Mouse (Mus musculus) limb, embryonic 13.5 days (tissue): ENCODE measurements at regions not wholly inside any gene's neighbourhood (a gene's known extent, or its start where the extent isn't known, plus 50 kb on each side); places are given as distances from the start of the nearest gene placed in this dataset.
"Not testable (repeated sequence)": the region's sequence is repeated elsewhere in the genome, so short reads cannot be mapped to it uniquely, and the experiment has no call there.

Experiments used
- ATAC-seq: fragments of 200-750 bp; cut with Nextera tagmentation; 2 replicates; pipeline ENCODE4 v1.8.0; 2017; ENCODE audit warnings: low read depth, moderate number of reproducible peaks, moderate TSS enrichment; ENCODE audit not compliant: low FRiP score
- H3K27ac ChIP-seq: fragments of 300-500 bp; sonication (generic); 2 replicates; pipeline ENCODE4 v1.5.1; 2015; ENCODE audit warnings: inconsistent platforms, mild to moderate bottlenecking, moderate library complexity
- H3K27me3 ChIP-seq: fragments of 300-500 bp; sonication (generic); 2 replicates; pipeline ENCODE4 v1.6.1; 2015; ENCODE audit warnings: mild to moderate bottlenecking, inconsistent platforms
- H3K36me3 ChIP-seq: fragments of 300-500 bp; sonication (generic); 2 replicates; pipeline ENCODE4 v1.6.1; 2015; ENCODE audit warnings: inconsistent platforms, mild to moderate bottlenecking, moderate library complexity
- H3K4me1 ChIP-seq: fragments of 300-500 bp; sonication (generic); 2 replicates; pipeline ENCODE4 v1.6.1; 2015; ENCODE audit warnings: inconsistent platforms
- H3K4me2 ChIP-seq: fragments of 300-500 bp; sonication (generic); replicated peaks from 2 replicates; pipeline ENCODE4 v1.6.1; 2015; ENCODE audit warnings: inconsistent platforms, mild to moderate bottlenecking, moderate library complexity
- H3K4me3 ChIP-seq: fragments of 300-500 bp; sonication (generic); 2 replicates; pipeline ENCODE4 v1.5.1; 2015; ENCODE audit warnings: moderate library complexity, mild to moderate bottlenecking, inconsistent platforms
- H3K9ac ChIP-seq: fragments of 300-500 bp; sonication (generic); 2 replicates; pipeline ENCODE4 v1.6.1; 2015; ENCODE audit warnings: mild to moderate bottlenecking, inconsistent platforms
- H3K9me3 ChIP-seq: fragments of 300-500 bp; sonication (generic); 2 replicates; pipeline ENCODE4 v1.6.1; 2016; ENCODE audit warnings: inconsistent platforms
- WGBS: fragments of 180-500 bp; shearing (Covaris S2); methylation state at CpG from one replicate; pipeline ENCODE4 v1.1.7; 2015; 5-methylcytosine and 5-hydroxymethylcytosine counted together

DNA sequence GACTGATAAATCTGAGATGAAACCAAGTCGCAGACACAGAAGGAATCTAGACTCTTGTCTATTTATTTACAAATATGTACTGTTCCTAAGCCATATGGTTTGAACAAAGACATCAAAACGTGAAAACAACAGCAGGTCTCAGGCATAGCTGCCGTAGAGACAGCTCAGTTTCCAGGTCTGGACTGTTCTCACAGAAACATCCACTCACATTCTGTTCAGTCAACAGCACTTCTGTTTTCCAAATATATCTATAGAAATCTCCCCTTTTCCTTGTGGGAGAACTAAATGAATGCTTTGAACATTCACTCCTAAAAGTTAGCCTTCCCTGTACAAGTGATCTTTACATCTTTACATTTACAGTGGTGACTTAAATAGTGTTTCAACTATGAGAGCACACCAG lies 156.8 kb upstream of the Slc13a1 start:
- no peak overlapping the region for H3K27ac ChIP-seq
- no peak overlapping the region for H3K4me3 ChIP-seq
- no peaks in the 10 kb centered on the region for H3K36me3 ChIP-seq
- no peak; the same call in 1 of the 2 replicates for ATAC-seq
- 65% methylated on average over 3 of the region's 3 CpGs for WGBS
- H3K9ac ChIP-seq = no peak overlapping the region
- H3K4me2 ChIP-seq = no peak overlapping the region
- no peaks in the 10 kb centered on the region for H3K27me3 ChIP-seq
- H3K4me1 ChIP-seq = peaks cover 3% of the 10 kb centered on the region; the same call in 1 of the 2 replicates
- no peaks in the 10 kb centered on the region for H3K9me3 ChIP-seq

GRCm38 (mm10) chr6:24322371-24322770 lies 154.5 kb upstream of the Slc13a1 start:
- no peak overlapping the region for H3K4me2 ChIP-seq
- H3K27me3 ChIP-seq = no peaks in the 10 kb centered on the region
- WGBS = 70% methylated on average over 3 of the region's 3 CpGs
- no peak overlapping the region for H3K9ac ChIP-seq
- no peaks in the 10 kb centered on the region for H3K36me3 ChIP-seq
- H3K9me3 ChIP-seq = no peaks in the 10 kb centered on the region
- ATAC-seq = no peak
- no peak overlapping the region for H3K4me3 ChIP-seq
- H3K27ac ChIP-seq = no peak overlapping the region
- peaks cover 3% of the 10 kb centered on the region; the same call in 1 of the 2 replicates for H3K4me1 ChIP-seq

- H3K4me3 ChIP-seq = no peak overlapping the region
- H3K27me3 ChIP-seq = no peaks in the 10 kb centered on the region
- no peaks in the 10 kb centered on the region for H3K36me3 ChIP-seq
- no peak for ATAC-seq
- H3K9me3 ChIP-seq = no peaks in the 10 kb centered on the region
- no peak overlapping the region for H3K27ac ChIP-seq
- no peak overlapping the region for H3K9ac ChIP-seq
- 75% methylated on average over 2 of the region's 2 CpGs for WGBS
- H3K4me1 ChIP-seq = no peaks in the 10 kb centered on the region
- H3K4me2 ChIP-seq = no peak overlapping the region
These were observed 151.0 kb upstream of the Slc13a1 start for GRCm38 (mm10) chr6:24318862-24319261.

- Histone ChIP-seq H3K4me3 (no peak overlapping the region), H3K27me3 (no peaks in the 10 kb centered on the region), H3K36me3 (no peaks in the 10 kb centered on the region), H3K9ac (no peak overlapping the region), H3K9me3 (no peaks in the 10 kb centered on the region), H3K4me1 (no peaks in the 10 kb centered on the region), H3K4me2 (no peak overlapping the region), H3K27ac (no peak overlapping the region)
- no peak for ATAC-seq
- WGBS = 85% methylated on average over 2 of the region's 2 CpGs
These were observed 142.8 kb upstream of the Slc13a1 start for GRCm38 (mm10) chr6:24310675-24311074.

GRCm38 (mm10) chr6:24309810-24310209 lies 141.9 kb upstream of the Slc13a1 start:
- Histone ChIP-seq H3K4me2 (no peak overlapping the region), H3K36me3 (no peaks in the 10 kb centered on the region), H3K4me3 (no peak overlapping the region), H3K4me1 (no peaks in the 10 kb centered on the region), H3K9me3 (no peaks in the 10 kb centered on the region), H3K27ac (no peak overlapping the region), H3K27me3 (no peaks in the 10 kb centered on the region), H3K9ac (no peak overlapping the region)
- ATAC-seq = no peak
- WGBS = 95% methylated on average over 1 of the region's 1 CpGs

GRCm38 (mm10) chr6:24301681-24302080 lies 133.8 kb upstream of the Slc13a1 start:
- ATAC-seq = no peak
- no peaks in the 10 kb centered on the region for H3K27me3 ChIP-seq
- WGBS = 71% methylated on average over 4 of the region's 4 CpGs

DNA sequence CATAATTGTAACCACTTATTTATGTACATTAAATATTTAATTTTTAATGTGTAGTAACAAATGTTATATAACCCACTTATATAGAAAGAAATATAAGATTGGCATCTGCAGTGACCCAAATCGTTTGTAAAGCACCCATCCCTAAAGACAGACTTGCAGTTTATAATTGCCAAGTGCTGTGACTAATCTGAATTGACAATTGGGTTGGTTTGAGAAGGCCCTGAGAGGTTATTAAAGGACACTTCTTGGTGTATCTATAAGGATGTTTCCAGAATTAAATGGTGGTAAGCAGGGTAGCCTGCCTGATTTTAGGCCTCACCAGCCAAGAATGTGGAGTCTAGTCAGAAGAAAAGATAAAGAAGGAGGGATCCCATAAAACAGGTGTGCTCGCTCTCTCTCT lies 133.3 kb upstream of the Slc13a1 start:
- no peaks in the 10 kb centered on the region for H3K4me1 ChIP-seq
- no peaks in the 10 kb centered on the region for H3K36me3 ChIP-seq
- no peak for ATAC-seq
- H3K4me3 ChIP-seq = no peak overlapping the region
- no peak overlapping the region for H3K9ac ChIP-seq
- no peak overlapping the region for H3K27ac ChIP-seq
- no peak overlapping the region for H3K4me2 ChIP-seq
- no peaks in the 10 kb centered on the region for H3K27me3 ChIP-seq
- WGBS = 78% methylated on average over 2 of the region's 2 CpGs
- H3K9me3 ChIP-seq = no peaks in the 10 kb centered on the region

More at GRCm38 (mm10) chr6:24301681-24302080, 133.8 kb upstream of the Slc13a1 start:
- no peak overlapping the region for H3K9ac ChIP-seq
- no peaks in the 10 kb centered on the region for H3K9me3 ChIP-seq
- H3K4me1 ChIP-seq = no peaks in the 10 kb centered on the region
- H3K36me3 ChIP-seq = no peaks in the 10 kb centered on the region
- no peak overlapping the region for H3K27ac ChIP-seq
- no peak overlapping the region for H3K4me2 ChIP-seq
- no peak overlapping the region for H3K4me3 ChIP-seq

DNA sequence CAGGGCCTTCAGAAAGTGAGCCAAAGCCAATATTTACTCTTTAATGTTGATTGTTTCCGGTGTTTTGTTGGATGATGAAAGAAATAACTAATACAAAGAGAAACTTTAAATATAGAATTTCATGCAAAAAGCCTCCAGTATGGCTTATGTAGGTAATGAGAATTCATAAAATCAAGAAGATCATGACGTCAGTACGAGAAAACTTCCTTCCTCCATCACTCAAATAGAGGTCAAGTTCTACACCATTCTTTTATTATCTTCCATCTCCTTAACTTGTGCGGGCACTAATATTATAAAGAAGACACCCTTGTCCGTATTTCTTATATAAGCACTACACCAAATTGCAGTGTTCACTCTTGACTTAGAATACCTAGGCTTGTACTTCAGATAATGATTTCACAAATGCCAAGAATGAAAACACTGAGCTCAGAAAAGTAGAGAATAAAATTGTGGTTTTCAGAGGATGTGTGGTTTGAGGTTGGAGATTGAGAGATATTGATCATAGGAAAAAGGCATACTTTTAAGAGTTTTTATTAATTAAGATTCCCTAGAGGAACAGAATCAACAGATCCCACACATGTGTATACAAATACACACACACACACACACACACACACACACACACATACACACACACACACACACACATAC lies 130.8 kb upstream of the Slc13a1 start:
- 88% methylated on average over 5 of the region's 5 CpGs for WGBS
- no peak overlapping the region for H3K4me3 ChIP-seq
- no peak overlapping the region for H3K9ac ChIP-seq
- no peak overlapping the region for H3K27ac ChIP-seq
- no peaks in the 10 kb centered on the region for H3K36me3 ChIP-seq
- H3K4me2 ChIP-seq = no peak overlapping the region
- H3K4me1 ChIP-seq = no peaks in the 10 kb centered on the region
- ATAC-seq = no peak
- no peaks in the 10 kb centered on the region for H3K27me3 ChIP-seq
- H3K9me3 ChIP-seq = no peaks in the 10 kb centered on the region

DNA sequence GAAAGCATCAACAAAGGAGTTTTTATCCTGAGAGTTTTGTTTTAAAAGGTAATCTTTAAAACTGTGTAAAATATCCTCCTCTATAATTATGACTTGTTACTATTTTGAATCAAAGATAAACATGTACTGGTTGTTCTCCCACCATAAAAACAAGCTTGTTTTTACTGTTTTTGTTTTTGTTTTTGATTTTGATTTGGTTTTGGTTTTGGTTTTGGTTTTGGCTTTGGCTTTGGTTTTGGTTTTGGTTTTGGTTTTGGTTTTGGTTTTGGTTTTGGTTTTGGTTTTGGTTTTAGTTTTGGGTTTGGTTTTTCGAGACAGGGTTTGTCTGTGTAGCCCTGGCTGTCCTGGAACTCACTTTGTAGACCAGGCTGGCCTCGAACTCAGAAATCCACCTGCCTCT lies 120.9 kb upstream of the Slc13a1 start:
- not testable (repeated sequence) for H3K4me1 ChIP-seq, H3K4me3 ChIP-seq, H3K9ac ChIP-seq, H3K27ac ChIP-seq, H3K4me2 ChIP-seq, H3K27me3 ChIP-seq, H3K9me3 ChIP-seq, ATAC-seq, H3K36me3 ChIP-seq
- WGBS = 78% methylated on average over 2 of the region's 2 CpGs

DNA sequence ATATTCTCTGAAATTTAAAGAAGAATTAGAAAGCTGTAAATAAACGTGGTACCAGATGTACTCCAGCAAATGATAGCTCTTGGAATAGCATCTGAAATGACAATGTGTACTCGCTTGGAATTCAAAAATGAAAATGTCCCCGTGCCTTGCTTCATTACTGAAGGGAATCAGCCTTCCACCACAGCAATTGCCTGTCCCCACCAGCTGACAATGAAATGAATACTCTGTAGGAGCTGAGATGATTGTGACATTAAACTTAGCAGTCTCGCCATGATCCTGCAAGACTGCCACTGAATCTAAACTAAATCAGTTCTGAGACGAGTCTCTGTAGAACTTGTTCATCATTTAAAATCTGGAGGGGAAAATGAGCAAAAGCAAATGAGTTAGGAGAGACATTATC lies 104.9 kb upstream of the Slc13a1 start:
- no peak overlapping the region for H3K9ac ChIP-seq
- H3K36me3 ChIP-seq = no peaks in the 10 kb centered on the region
- 83% methylated on average over 5 of the region's 5 CpGs for WGBS
- H3K9me3 ChIP-seq = no peaks in the 10 kb centered on the region
- H3K4me2 ChIP-seq = no peak overlapping the region
- H3K27ac ChIP-seq = no peak overlapping the region
- no peaks in the 10 kb centered on the region for H3K27me3 ChIP-seq
- no peak for ATAC-seq
- H3K4me3 ChIP-seq = no peak overlapping the region
- no peaks in the 10 kb centered on the region for H3K4me1 ChIP-seq

GRCm38 (mm10) chr6:24269633-24270032 lies 101.7 kb upstream of the Slc13a1 start:
- ATAC-seq = no peak
- Histone ChIP-seq H3K27ac (no peak overlapping the region), H3K4me3 (no peak overlapping the region), H3K9ac (no peak overlapping the region), H3K9me3 (no peaks in the 10 kb centered on the region), H3K27me3 (no peaks in the 10 kb centered on the region), H3K4me2 (no peak overlapping the region), H3K4me1 (no peaks in the 10 kb centered on the region), H3K36me3 (no peaks in the 10 kb centered on the region)
- WGBS = 84% methylated on average over 3 of the region's 3 CpGs

DNA sequence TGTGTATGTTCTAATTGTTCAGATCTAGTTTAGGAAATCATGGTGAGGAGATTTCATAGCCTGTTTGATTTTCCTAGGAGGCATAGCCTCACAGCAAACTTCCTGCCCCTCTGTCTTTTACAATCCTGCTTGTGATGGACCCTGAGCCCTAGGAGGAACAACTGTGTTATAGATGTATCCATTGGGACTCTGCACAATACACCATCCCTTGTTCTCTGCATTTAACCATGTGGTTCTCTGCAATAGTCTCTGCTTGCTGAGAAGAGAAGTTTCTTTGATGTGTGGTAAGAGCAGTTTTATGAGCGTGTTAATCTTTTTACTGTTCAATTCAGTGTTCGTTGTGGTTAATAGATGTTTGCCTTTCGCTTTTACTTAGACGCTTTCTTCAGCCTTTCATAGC lies 95.9 kb upstream of the Slc13a1 start:
- Histone ChIP-seq H3K27ac (no peak overlapping the region), H3K9ac (no peak overlapping the region), H3K4me2 (0 out of 2 replicates have a peak overlapping the region, but pooled peaks have one; percentile 19), H3K27me3 (no peaks in the 10 kb centered on the region), H3K9me3 (no peaks in the 10 kb centered on the region), H3K4me3 (no peak overlapping the region), H3K4me1 (peaks cover 5% of the 10 kb centered on the region; the same call in 1 of the 2 replicates), H3K36me3 (no peaks in the 10 kb centered on the region)
- WGBS = 19% methylated on average over 4 of the region's 4 CpGs
- no peak for ATAC-seq

DNA sequence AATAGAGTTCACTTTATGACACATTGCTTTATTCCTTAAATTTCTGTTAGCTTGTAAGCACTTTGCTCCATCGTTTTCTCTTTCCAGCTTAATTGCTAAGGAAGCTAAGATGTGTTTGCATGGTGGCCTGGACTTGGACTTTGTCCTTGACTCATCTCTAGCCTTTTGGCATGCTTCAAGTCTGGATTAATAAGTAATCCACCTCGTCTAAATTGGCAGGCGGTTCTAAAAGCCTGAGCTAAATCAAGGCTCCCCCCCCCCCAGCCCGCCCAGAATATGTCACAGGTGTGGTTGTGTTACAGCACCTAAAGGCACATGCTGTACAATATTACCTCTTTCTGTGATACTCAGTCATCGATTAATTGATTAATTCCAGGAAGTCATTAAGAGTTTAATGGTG lies 94.7 kb upstream of the Slc13a1 start:
- ATAC-seq = no peak
- H3K9me3 ChIP-seq = no peaks in the 10 kb centered on the region
- H3K27ac ChIP-seq = no peak overlapping the region
- H3K4me1 ChIP-seq = peaks cover 5% of the 10 kb centered on the region; the same call in 1 of the 2 replicates
- no peaks in the 10 kb centered on the region for H3K36me3 ChIP-seq
- H3K4me2 ChIP-seq = no peak overlapping the region
- H3K27me3 ChIP-seq = no peaks in the 10 kb centered on the region
- H3K4me3 ChIP-seq = no peak overlapping the region
- no peak overlapping the region for H3K9ac ChIP-seq
- 50% methylated on average over 5 of the region's 5 CpGs for WGBS
